Mouse (Mus musculus): ENCODE measurements around the gene Cep128. TPM values are rescaled to one million over a fixed set of nuclear protein-coding genes. Genes with fewer than 3 reads are reported as not detected.

The Cep128 gene
- polyA plus RNA-seq, 1 experiment from 2014 or later, result 6.4 TPM

DNA sequence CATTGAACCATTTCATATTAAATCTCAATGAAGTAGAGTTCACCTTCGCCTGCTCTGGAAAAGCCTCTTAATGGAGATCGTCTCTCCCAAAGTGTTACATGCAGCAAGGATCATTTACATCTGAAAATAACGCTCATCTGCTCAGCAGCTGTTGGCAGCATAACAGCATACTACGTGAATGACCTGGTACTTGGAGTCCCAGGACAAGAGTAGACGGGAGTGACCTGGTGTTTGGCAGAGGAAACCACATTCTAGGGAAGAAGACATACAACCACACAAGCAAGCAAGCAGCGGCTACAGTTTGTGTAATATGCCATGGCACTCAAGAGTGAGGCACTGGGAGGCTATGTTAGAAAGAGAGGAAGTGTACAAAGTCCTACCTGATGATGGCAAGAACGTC, 69.2 kb downstream of the Cep128 start:
- Histone ChIP-seq H3K27ac (ENCODE audit: low read length) (no peak overlapping the region), H3K4me1 (replicated peaks; ENCODE audit: control insufficient read depth, insufficient read depth, low read length) (no peaks in the 10 kb centered on the region; the same call in 1 of the 2 replicates), H3K4me2 (ENCODE audit: low read length) (no peak overlapping the region), H3K27me3 (replicated peaks; ENCODE audit: control insufficient read depth, insufficient read depth, low read length) (no peaks in the 10 kb centered on the region), H3K36me3 (ENCODE audit: control insufficient read depth, insufficient read depth) (no peaks in the 10 kb centered on the region), H3K9me3 (ENCODE audit: control insufficient read depth, low read length) (no peaks in the 10 kb centered on the region), H3K9ac (replicated peaks; ENCODE audit: low read depth, low read length) (no peak overlapping the region), H3K4me3 (replicated peaks; ENCODE audit: low read length) (no peak overlapping the region)
- no peak for ATAC-seq
- 87% methylated on average over 7 of the region's 7 CpGs for WGBS

GRCm38 (mm10) chr12:91313974-91314587, 70.1 kb downstream of the Cep128 start:
- no peak overlapping the region for H3K9ac ChIP-seq (replicated peaks; ENCODE audit: low read depth, low read length)
- 49% methylated on average over 10 of the region's 10 CpGs for WGBS

GRCm38 (mm10) chr12:91312591-91312990, 71.6 kb downstream of the Cep128 start:
- ATAC-seq, result no peak
- no peaks in the 10 kb centered on the region for H3K36me3 ChIP-seq (ENCODE audit: control insufficient read depth, insufficient read depth)
- H3K9ac ChIP-seq (replicated peaks; ENCODE audit: low read depth, low read length), result no peak overlapping the region
- no peaks in the 10 kb centered on the region; the same call in 1 of the 2 replicates for H3K4me1 ChIP-seq (replicated peaks; ENCODE audit: control insufficient read depth, insufficient read depth, low read length)
- H3K27ac ChIP-seq (ENCODE audit: low read length), result no peak overlapping the region
- no peaks in the 10 kb centered on the region for H3K9me3 ChIP-seq (ENCODE audit: control insufficient read depth, low read length)
- 95% methylated on average over 4 of the region's 4 CpGs for WGBS
- no peak overlapping the region for H3K4me3 ChIP-seq (replicated peaks; ENCODE audit: low read length)
- H3K27me3 ChIP-seq (replicated peaks; ENCODE audit: control insufficient read depth, insufficient read depth, low read length), result no peaks in the 10 kb centered on the region
- no peak overlapping the region for H3K4me2 ChIP-seq (ENCODE audit: low read length)

More at GRCm38 (mm10) chr12:91313974-91314587, 70.1 kb downstream of the Cep128 start:
- H3K4me1 ChIP-seq (replicated peaks; ENCODE audit: control insufficient read depth, insufficient read depth, low read length), result no peaks in the 10 kb centered on the region; the same call in 1 of the 2 replicates
- peak; percentile 86 for ATAC-seq
- H3K4me3 ChIP-seq (replicated peaks; ENCODE audit: low read length), result no peak overlapping the region
- H3K9me3 ChIP-seq (ENCODE audit: control insufficient read depth, low read length), result no peaks in the 10 kb centered on the region
- H3K4me2 ChIP-seq (ENCODE audit: low read length), result no peak overlapping the region
- H3K36me3 ChIP-seq (ENCODE audit: control insufficient read depth, insufficient read depth), result no peaks in the 10 kb centered on the region
- H3K27me3 ChIP-seq (replicated peaks; ENCODE audit: control insufficient read depth, insufficient read depth, low read length), result no peaks in the 10 kb centered on the region
- H3K27ac ChIP-seq (ENCODE audit: low read length), result no peak overlapping the region

DNA sequence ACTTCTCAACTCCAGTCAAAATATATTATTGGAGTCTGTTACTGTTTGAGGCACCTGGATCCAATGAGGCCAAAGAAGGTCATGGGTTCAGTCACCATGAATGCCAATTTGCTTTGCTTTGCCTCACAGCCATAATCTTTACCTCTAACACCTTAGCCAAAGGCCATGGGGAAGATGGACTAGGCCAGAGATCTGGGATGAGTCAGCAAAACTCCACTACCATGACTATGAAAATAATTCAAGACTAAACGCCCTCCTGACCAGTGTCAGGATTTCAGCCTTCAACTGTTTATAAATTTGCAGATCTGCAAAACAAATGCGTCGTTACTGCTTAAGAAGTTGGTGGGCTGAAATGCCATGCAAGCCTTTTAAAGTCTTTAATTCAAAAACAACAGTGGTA, 76.5 kb downstream of the Cep128 start:
- no peak overlapping the region for H3K27ac ChIP-seq (ENCODE audit: low read length)
- WGBS, result 90% methylated on average over 3 of the region's 3 CpGs
- no peaks in the 10 kb centered on the region for H3K27me3 ChIP-seq (replicated peaks; ENCODE audit: control insufficient read depth, insufficient read depth, low read length)
- H3K9ac ChIP-seq (replicated peaks; ENCODE audit: low read depth, low read length), result no peak overlapping the region
- H3K4me1 ChIP-seq (replicated peaks; ENCODE audit: control insufficient read depth, insufficient read depth, low read length), result no peaks in the 10 kb centered on the region
- H3K4me2 ChIP-seq (ENCODE audit: low read length), result no peak overlapping the region
- H3K9me3 ChIP-seq (ENCODE audit: control insufficient read depth, low read length), result no peaks in the 10 kb centered on the region
- no peak for ATAC-seq
- no peak overlapping the region for H3K4me3 ChIP-seq (replicated peaks; ENCODE audit: low read length)
- no peaks in the 10 kb centered on the region for H3K36me3 ChIP-seq (ENCODE audit: control insufficient read depth, insufficient read depth)

- WGBS, result 93% methylated on average over 7 of the region's 7 CpGs
- no peak for ATAC-seq
- H3K9ac ChIP-seq (replicated peaks; ENCODE audit: low read depth, low read length), result no peak overlapping the region
Measured at GRCm38 (mm10) chr12:91305769-91306168, 78.4 kb downstream of the Cep128 start.

GRCm38 (mm10) chr12:91305038-91305437, 79.2 kb downstream of the Cep128 start:
- no peak for ATAC-seq
- Histone ChIP-seq H3K4me2 (ENCODE audit: low read length) (no peak overlapping the region), H3K9me3 (ENCODE audit: control insufficient read depth, low read length) (no peaks in the 10 kb centered on the region), H3K27me3 (replicated peaks; ENCODE audit: control insufficient read depth, insufficient read depth, low read length) (no peaks in the 10 kb centered on the region), H3K4me3 (replicated peaks; ENCODE audit: low read length) (no peak overlapping the region), H3K9ac (replicated peaks; ENCODE audit: low read depth, low read length) (no peak overlapping the region), H3K4me1 (replicated peaks; ENCODE audit: control insufficient read depth, insufficient read depth, low read length) (no peaks in the 10 kb centered on the region), H3K36me3 (ENCODE audit: control insufficient read depth, insufficient read depth) (no peaks in the 10 kb centered on the region), H3K27ac (ENCODE audit: low read length) (no peak overlapping the region)
- WGBS, result 56% methylated on average over 5 of the region's 5 CpGs

More at GRCm38 (mm10) chr12:91305769-91306168, 78.4 kb downstream of the Cep128 start:
- no peak overlapping the region for H3K27ac ChIP-seq (ENCODE audit: low read length)
- no peaks in the 10 kb centered on the region for H3K4me1 ChIP-seq (replicated peaks; ENCODE audit: control insufficient read depth, insufficient read depth, low read length)
- no peak overlapping the region for H3K4me3 ChIP-seq (replicated peaks; ENCODE audit: low read length)
- H3K27me3 ChIP-seq (replicated peaks; ENCODE audit: control insufficient read depth, insufficient read depth, low read length), result no peaks in the 10 kb centered on the region
- H3K4me2 ChIP-seq (ENCODE audit: low read length), result no peak overlapping the region
- H3K36me3 ChIP-seq (ENCODE audit: control insufficient read depth, insufficient read depth), result no peaks in the 10 kb centered on the region
- no peaks in the 10 kb centered on the region for H3K9me3 ChIP-seq (ENCODE audit: control insufficient read depth, low read length)

DNA sequence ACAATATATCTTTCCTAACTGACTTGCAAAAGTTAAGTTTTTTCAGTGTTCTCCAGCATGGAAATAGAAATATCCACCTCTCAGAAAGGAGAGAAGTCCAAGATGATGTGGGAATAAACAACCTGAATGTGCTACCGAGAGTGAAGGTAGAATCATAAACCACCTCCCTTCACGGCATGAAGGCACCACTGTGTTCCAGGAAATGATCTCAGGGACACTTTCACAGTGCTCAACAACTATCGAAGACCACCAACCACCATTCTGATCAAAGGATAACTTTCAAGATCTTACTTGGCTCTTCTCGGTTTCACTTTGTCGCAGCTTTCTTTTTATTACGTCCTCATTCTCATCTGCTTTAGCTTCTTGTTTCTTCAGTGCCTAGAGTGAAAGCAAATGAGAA, 85.5 kb downstream of the Cep128 start:
- H3K36me3 ChIP-seq (ENCODE audit: control insufficient read depth, insufficient read depth), result no peaks in the 10 kb centered on the region
- H3K27ac ChIP-seq (ENCODE audit: low read length), result no peak overlapping the region
- no peak for ATAC-seq
- H3K4me2 ChIP-seq (ENCODE audit: low read length), result no peak overlapping the region
- no peaks in the 10 kb centered on the region for H3K27me3 ChIP-seq (replicated peaks; ENCODE audit: control insufficient read depth, insufficient read depth, low read length)
- H3K9me3 ChIP-seq (ENCODE audit: control insufficient read depth, low read length), result no peaks in the 10 kb centered on the region
- H3K4me1 ChIP-seq (replicated peaks; ENCODE audit: control insufficient read depth, insufficient read depth, low read length), result no peaks in the 10 kb centered on the region
- no peak overlapping the region for H3K4me3 ChIP-seq (replicated peaks; ENCODE audit: low read length)
- 96% methylated on average over 6 of the region's 6 CpGs for WGBS
- H3K9ac ChIP-seq (replicated peaks; ENCODE audit: low read depth, low read length), result no peak overlapping the region

GRCm38 (mm10) chr12:91295870-91296269, 88.3 kb downstream of the Cep128 start:
- Histone ChIP-seq H3K9me3 (ENCODE audit: control insufficient read depth, low read length) (no peaks in the 10 kb centered on the region), H3K9ac (replicated peaks; ENCODE audit: low read depth, low read length) (no peak overlapping the region), H3K27me3 (replicated peaks; ENCODE audit: control insufficient read depth, insufficient read depth, low read length) (no peaks in the 10 kb centered on the region), H3K36me3 (ENCODE audit: control insufficient read depth, insufficient read depth) (no peaks in the 10 kb centered on the region), H3K4me1 (replicated peaks; ENCODE audit: control insufficient read depth, insufficient read depth, low read length) (no peaks in the 10 kb centered on the region), H3K4me3 (replicated peaks; ENCODE audit: low read length) (no peak overlapping the region), H3K27ac (ENCODE audit: low read length) (no peak overlapping the region), H3K4me2 (ENCODE audit: low read length) (no peak overlapping the region)
- 83% methylated on average over 7 of the region's 7 CpGs for WGBS
- no peak for ATAC-seq

- Histone ChIP-seq H3K27me3 (replicated peaks; ENCODE audit: control insufficient read depth, insufficient read depth, low read length) (no peaks in the 10 kb centered on the region), H3K27ac (ENCODE audit: low read length) (no peak overlapping the region), H3K4me2 (ENCODE audit: low read length) (no peak overlapping the region), H3K4me1 (replicated peaks; ENCODE audit: control insufficient read depth, insufficient read depth, low read length) (no peaks in the 10 kb centered on the region), H3K4me3 (replicated peaks; ENCODE audit: low read length) (no peak overlapping the region), H3K9ac (replicated peaks; ENCODE audit: low read depth, low read length) (no peak overlapping the region), H3K36me3 (ENCODE audit: control insufficient read depth, insufficient read depth) (no peaks in the 10 kb centered on the region), H3K9me3 (ENCODE audit: control insufficient read depth, low read length) (no peaks in the 10 kb centered on the region)
- no peak for ATAC-seq
- WGBS, result 97% methylated on average over 3 of the region's 3 CpGs
Measured at GRCm38 (mm10) chr12:91295436-91295835, 88.8 kb downstream of the Cep128 start.

DNA sequence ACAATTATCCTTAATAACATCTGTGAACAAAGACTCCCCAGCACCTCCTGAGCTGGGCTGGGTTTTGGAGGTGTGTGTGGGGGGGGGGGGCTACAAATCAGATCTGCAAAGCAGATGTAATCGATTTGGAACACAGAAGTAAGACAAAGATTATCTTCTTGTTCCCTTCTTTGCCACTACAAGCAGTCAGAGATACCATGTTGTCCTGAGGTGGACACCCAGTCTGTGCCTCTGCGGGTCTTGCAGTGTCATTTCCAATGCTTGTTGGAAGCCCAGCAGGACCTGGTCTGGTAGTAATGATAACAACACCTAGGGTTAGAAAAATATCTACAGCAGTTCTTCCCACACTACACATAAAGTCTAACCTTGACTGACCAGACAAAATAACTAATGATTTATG, 110.3 kb downstream of the Cep128 start:
- WGBS, result 80% methylated on average over 2 of the region's 2 CpGs
- no peak for ATAC-seq
- H3K36me3 ChIP-seq (ENCODE audit: control insufficient read depth, insufficient read depth), result no peaks in the 10 kb centered on the region
- H3K4me2 ChIP-seq (ENCODE audit: low read length), result no peak overlapping the region
- no peak overlapping the region for H3K9ac ChIP-seq (replicated peaks; ENCODE audit: low read depth, low read length)
- H3K27ac ChIP-seq (ENCODE audit: low read length), result no peak overlapping the region
- H3K27me3 ChIP-seq (replicated peaks; ENCODE audit: control insufficient read depth, insufficient read depth, low read length), result no peaks in the 10 kb centered on the region
- no peak overlapping the region for H3K4me3 ChIP-seq (replicated peaks; ENCODE audit: low read length)
- peaks cover 2% of the 10 kb centered on the region; the same call in 1 of the 2 replicates for H3K4me1 ChIP-seq (replicated peaks; ENCODE audit: control insufficient read depth, insufficient read depth, low read length)
- H3K9me3 ChIP-seq (ENCODE audit: control insufficient read depth, low read length), result no peaks in the 10 kb centered on the region

Data from forebrain, embryonic 16.5 days (tissue).